Mouse (Mus musculus): ENCODE measurements around the gene Crim1.

Gene Crim1

GRCm38 (mm10) chr17:78199626-78200560 is at the start of gene Crim1:
Gene Crim1, plus strand, starts transcription at chr17:78200248.
- DNase-seq: peak; percentile 56 to 62

- no peak for DNase-seq
Measured at GRCm38 (mm10) chr17:78151479-78152282, 48.4 kb upstream of the Crim1 start.

DNA sequence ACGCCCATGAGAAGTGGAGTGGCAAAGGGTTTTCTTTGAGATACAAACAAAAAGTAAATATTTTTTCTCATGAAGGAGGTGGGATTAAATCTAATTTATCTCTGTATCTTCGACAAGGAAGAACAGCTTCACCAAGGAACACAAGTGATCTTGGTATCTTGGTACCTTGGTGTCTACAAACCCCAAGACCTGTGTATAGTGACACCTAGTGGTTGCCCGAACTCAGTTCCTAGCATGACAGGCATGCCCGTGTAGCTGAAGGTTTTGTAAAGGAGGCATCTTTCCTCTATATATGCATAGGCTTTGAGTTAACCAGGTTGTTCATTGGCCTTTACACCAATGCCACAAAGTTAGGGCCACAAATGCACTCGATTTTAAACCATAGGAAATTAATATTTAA is 36.8 kb upstream of the Crim1 start:
- DNase-seq: peak; percentile 5 to 28

DNA sequence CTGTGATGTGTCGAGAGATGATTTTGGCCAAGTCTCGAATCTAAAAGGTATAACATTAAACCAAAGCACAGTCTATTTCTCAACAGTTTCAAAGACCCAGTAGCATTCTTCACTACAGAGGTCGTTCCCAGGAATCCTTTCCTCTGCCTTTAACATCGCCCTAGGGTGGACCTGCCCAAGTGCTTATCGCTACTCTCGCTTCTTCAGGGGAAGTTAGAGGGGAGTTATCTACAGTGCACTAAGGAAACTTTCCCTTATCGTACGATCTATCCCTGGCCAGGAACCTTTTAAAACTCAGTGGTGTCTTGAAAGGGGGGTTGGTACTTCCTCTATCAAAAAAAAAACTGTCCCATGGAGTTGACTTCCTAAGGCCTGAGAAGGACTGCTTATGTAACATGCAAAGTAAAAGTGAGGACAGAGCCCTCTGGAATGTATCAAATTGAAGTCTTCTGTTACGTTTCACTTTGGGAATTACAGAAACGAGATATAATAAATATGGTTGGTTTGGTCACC is 36.3 kb upstream of the Crim1 start:
- no peak for DNase-seq

DNA sequence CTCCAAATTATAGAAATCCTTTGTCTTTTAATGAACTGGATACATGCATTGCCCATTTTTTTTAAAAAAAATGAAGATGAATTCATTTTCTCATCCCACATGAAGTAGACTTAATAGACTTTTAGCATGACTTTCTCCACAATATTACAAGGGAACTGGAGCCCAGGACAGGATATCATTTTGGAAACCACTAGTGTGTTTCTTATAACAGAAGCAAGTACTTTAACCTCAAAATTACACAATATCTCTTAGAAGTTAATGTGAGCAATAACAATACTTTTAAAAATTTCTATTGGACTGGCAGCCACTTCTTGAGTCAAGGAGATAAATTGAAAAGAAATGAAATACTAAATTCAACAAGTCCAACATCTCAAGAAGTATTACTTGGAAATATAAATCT is 34.2 kb upstream of the Crim1 start:
- DNase-seq: no peak

GRCm38 (mm10) chr17:78166566-78166965 is 33.5 kb upstream of the Crim1 start:
- DNase-seq: no peak

GRCm38 (mm10) chr17:78172371-78172770 is 27.7 kb upstream of the Crim1 start:
- DNase-seq: no peak

GRCm38 (mm10) chr17:78180766-78181165 is 19.3 kb upstream of the Crim1 start:
- no peak for DNase-seq

DNA sequence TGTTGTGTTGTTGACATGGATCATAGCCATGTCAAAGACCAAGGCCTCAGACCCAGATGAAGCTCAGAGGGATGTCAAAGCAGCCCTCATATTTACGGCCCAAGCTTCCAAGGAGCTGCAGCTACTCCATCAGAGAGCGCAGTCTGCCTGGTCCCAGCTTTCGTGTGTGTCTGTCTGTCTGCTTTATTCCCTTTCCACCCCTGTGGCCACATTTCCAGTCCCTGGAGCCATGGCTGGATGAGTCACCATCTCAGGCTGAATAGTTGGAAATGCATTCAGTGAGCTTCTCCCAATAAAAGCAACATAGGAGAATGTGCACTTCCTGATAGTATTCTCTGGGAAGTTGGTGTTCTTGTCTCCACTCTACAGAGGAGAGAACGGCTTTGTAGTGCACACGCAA is 3.9 kb upstream of the Crim1 start:
- DNase-seq: no peak

- DNase-seq: no peak
Measured at GRCm38 (mm10) chr17:78197111-78197510, 2.9 kb upstream of the Crim1 start.

DNA sequence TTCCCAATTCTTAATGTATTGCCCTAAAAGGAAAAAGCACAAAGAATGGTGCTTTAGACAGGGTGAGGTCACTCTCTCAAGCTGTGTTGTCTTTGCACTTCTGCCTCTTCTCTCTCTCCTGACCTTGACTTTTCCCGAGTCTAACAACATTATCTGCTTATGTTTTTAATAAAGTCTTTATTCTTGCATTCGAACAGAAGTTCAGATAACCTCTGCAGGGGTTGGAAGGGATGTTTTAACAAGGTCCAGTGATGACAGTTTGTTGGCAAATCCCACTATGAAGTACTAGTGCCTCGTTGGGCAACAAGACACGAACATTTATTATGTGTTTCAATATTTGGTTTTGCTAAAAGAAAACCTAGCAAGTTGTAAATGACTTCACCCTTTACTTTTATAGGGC is 1.9 kb upstream of the Crim1 start:
- DNase-seq: no peak

DNA sequence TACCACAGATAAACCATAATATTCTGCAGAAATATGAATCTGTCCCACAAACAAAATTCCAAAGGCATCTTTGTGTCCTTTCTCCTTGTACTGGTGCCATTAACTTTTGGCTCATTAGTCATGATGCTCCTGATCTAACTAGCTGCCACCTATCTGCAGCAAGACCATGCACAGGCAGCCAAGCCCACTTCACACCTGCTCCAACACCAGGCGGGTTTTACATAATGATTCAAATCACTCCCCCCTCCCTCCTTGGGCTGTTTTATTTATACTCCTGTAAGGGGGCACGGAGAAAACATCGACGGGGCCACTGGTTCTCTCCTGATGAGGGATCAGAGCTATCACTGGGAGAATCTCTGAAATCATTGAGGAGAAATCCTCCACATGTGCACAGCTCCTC is 1.2 kb upstream of the Crim1 start:
- DNase-seq: no peak

DNA sequence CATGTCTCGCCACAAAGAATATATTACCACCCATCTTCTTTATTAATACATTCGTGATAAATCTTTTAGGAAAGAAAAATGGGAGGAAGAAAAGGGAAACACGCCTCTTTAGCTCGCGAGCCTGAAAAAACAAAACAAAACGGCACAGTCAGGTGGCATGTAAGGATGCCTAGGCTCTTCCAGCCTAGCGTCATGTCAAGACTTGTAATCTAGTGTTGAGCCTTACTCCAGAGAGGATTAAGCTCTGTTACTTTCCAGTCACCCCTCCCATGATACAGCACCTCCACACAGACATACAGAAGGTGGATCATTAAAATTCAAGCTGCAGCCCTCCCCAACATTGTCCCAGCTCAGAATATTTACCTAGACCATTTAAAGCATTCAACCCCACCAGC is 820 bp upstream of the Crim1 start:
- no peak for DNase-seq

GRCm38 (mm10) chr17:78200561-78201220 is 643 bp downstream of the Crim1 start:
- DNase-seq: peak; percentile 38 to 48

DNA sequence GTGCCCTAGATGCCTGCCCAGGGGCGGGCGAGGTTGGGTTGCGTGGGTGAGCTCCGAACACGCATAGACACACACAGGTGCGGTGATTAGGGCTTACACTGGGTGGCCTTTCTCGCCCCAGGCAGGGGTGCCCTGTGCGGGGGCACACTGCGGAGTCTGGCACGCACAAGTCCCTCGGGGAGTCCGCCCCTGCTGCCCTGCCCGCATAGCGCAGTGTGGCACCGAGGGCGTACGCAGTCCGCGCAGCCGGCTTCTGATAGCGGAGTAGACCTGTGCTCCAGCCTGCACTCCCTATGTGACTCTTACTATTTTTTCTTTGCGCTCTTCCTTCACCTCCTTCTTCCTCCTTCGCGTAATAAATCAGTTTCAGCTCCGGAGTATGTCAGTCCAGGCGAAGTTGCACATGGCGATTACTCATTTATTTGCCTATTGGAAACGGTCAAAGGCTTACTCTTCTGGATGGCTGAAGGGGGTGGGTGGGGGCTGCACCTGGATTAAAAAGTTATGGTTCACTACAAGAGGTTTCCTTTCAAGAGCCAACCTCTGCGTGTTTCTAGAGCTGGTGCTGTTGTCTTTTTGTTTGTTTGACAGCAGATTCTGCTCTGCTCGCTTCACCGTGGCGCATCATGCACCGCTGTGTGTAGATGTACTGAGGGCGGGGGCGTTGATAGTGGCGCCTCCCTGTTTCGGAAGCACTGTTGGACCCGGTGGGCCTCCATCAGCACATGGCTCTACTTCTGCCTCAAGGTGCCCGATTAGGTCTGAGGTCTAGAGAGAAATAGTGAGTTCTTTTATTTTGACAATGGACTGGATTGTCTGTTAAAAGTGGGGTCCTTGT is 1.4 kb downstream of the Crim1 start:
- DNase-seq: peak; percentile 20 to 36

GRCm38 (mm10) chr17:78202221-78202620 is 2.2 kb downstream of the Crim1 start:
- DNase-seq: no peak

DNA sequence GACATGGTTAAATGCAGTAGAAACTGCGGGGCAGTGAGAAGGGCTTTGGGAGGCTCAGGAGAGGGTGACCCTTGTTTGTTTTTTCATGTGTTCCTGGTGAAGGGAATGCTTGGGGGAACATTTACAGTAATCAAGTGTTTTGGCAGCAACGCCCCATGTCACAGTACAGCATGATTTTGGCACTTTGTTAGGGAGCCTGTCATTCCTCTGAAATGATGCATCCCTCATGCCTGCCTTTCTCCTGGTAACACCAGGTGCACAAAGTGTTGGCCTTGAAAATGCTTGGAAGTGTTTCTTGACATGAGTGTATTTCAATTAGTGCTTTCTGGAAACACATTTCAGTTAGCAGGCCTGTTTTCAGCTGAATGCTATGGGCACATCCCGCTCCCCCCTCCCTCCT is 2.7 kb downstream of the Crim1 start:
- DNase-seq: no peak

- DNase-seq: no peak
Measured at GRCm38 (mm10) chr17:78203478-78203877, 3.4 kb downstream of the Crim1 start.

GRCm38 (mm10) chr17:78206421-78206820 is 6.4 kb downstream of the Crim1 start:
- no peak for DNase-seq

DNA sequence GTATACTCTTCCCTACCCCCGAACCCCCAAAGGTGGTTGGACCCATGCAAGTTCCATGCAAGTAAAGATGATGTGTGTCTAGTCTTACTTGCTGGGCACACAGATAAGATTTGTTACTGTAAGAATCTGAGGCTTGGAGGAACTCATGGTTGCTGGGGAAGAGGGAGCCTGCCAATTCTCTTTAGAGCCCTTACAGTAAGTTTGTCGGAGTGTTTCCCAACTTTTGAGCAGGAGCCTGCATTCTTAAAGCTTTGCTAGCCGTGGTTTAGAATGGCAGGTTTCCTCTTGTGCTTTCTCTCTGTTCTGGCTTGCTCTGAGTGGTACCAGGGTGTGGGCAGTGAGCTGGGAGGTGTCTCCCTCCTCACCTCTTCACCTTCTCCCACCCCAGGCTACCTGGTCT is 7.2 kb downstream of the Crim1 start:
- no peak for DNase-seq

- DNase-seq: no peak
Measured at GRCm38 (mm10) chr17:78208805-78209204, 8.8 kb downstream of the Crim1 start.

DNA sequence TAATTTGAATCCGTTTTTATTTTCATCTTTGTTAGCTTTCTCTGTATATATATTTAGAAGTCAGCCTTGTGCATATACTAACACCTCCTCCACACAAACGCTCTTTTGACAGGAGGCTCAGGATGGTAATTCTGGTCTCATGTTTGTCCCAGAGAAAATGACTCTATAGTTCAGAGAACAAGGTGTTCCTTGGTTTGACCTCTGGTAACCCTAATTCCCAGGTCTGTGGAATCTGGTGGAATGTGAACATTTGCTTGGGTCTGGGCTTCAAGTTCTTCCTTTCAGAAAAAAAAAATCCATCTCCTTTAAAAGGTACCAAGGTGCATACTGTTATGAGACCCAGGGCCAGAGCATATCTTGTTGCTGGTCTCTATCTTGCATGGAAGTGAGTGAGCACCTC is 9.6 kb downstream of the Crim1 start:
- no peak for DNase-seq

All from thymus, adult 18-20 months (tissue).